In genomic region chr15:85337979-85338378, GRCm38 (mm10) we compare ENCODE assay signal across 11 mouse cellular contexts. TPM values are rescaled to one million over a fixed set of nuclear protein-coding genes. Genes with fewer than 3 reads are reported as not detected.
DNase-seq lines count a peak whose midpoint lies in the region; ATAC-seq and TF ChIP-seq lines count a peak whose summit lies in the region.
"Had no signal": no experiment of that assay in that cellular context is flagged by ENCODE, and none has a peak within 500 bp of the region (broad histone marks: within the 10 kb centered on the region; RNA-seq: fewer than 3 reads in every experiment).

No protein-coding gene starts in this region.

- H3K4me3 ChIP-seq in hindbrain, embryonic 13.5 days: peak overlapping the region; percentile 90; the same call in 1 of the 2 replicates
- H3K4me3 ChIP-seq in hindbrain, postnatal 0 days (ENCODE audit: low read length): no peak overlapping the region
- 0 out of 2 replicates have a peak overlapping the region, but pooled peaks have one; percentile 96 for H3K4me3 ChIP-seq in midbrain, embryonic 13.5 days (replicated peaks)
- H3K4me3 ChIP-seq in midbrain, embryonic 11.5 days (ENCODE audit: low read depth, low read length): no peak overlapping the region
- peak overlapping the region; percentile 79 for H3K4me3 ChIP-seq in myocyte

- 95% methylated on average over 5 of the region's 5 CpGs for WGBS in hindbrain, embryonic 13.5 days
- 89% methylated on average over 5 of the region's 5 CpGs for WGBS in hindbrain, postnatal 0 days
- 92% methylated on average over 5 of the region's 5 CpGs for WGBS in midbrain, embryonic 13.5 days
- 97% methylated on average over 5 of the region's 5 CpGs for WGBS in midbrain, embryonic 11.5 days

- no peaks in the 10 kb centered on the region for H3K27me3 ChIP-seq in hindbrain, embryonic 13.5 days
- no peaks in the 10 kb centered on the region for H3K27me3 ChIP-seq in hindbrain, postnatal 0 days (ENCODE audit: insufficient read depth, low read length)
- no peaks in the 10 kb centered on the region for H3K27me3 ChIP-seq in midbrain, embryonic 13.5 days
- H3K27me3 ChIP-seq in midbrain, embryonic 11.5 days (ENCODE audit: control insufficient read depth, insufficient read depth, low read length): no peaks in the 10 kb centered on the region
- no peaks in the 10 kb centered on the region for H3K27me3 ChIP-seq in myocyte (ENCODE audit: control insufficient read depth, insufficient read depth, insufficient read length)

- no peak overlapping the region for H3ac ChIP-seq in myocyte (ENCODE audit: control insufficient read depth, insufficient read length)

- H3K9me3 ChIP-seq in hindbrain, embryonic 13.5 days: no peaks in the 10 kb centered on the region
- no peaks in the 10 kb centered on the region for H3K9me3 ChIP-seq in hindbrain, postnatal 0 days (ENCODE audit: low read length)
- no peaks in the 10 kb centered on the region for H3K9me3 ChIP-seq in midbrain, embryonic 13.5 days
- H3K9me3 ChIP-seq in midbrain, embryonic 11.5 days (ENCODE audit: control insufficient read depth, low read length): no peaks in the 10 kb centered on the region

- H3K4me1 ChIP-seq in hindbrain, embryonic 13.5 days (replicated peaks): peaks cover 32% of the 10 kb centered on the region
- H3K4me1 ChIP-seq in hindbrain, postnatal 0 days (ENCODE audit: insufficient read depth, low read length): peaks cover 16% of the 10 kb centered on the region
- peaks cover 31% of the 10 kb centered on the region for H3K4me1 ChIP-seq in midbrain, embryonic 13.5 days (replicated peaks)
- peaks cover 6% of the 10 kb centered on the region; the same call in 1 of the 2 replicates for H3K4me1 ChIP-seq in midbrain, embryonic 11.5 days (ENCODE audit: control insufficient read depth, insufficient read depth, low read length)

- H3K4me2 ChIP-seq in hindbrain, embryonic 13.5 days: peak overlapping the region; percentile 78
- no peak overlapping the region; the same call in 1 of the 2 replicates for H3K4me2 ChIP-seq in hindbrain, postnatal 0 days (ENCODE audit: low read depth, low read length)
- peak overlapping the region; percentile 79 for H3K4me2 ChIP-seq in midbrain, embryonic 13.5 days (replicated peaks)
- no peak overlapping the region for H3K4me2 ChIP-seq in midbrain, embryonic 11.5 days
- H3K4me2 ChIP-seq in myocyte (ENCODE audit: low read depth): no peak overlapping the region

- no peak for TF ChIP-seq POLR2A in myocyte (IDR thresholded peaks at IDR 0.05; ENCODE audit: insufficient read length, low read depth)

- no peak for ATAC-seq in hindbrain, embryonic 13.5 days (ENCODE audit: low FRiP score)
- ATAC-seq in hindbrain, postnatal 0 days: no peak
- no peak for ATAC-seq in midbrain, embryonic 13.5 days
- ATAC-seq in midbrain, embryonic 11.5 days (ENCODE audit: low FRiP score): no peak

- H3K79me2 ChIP-seq in myocyte (ENCODE audit: control insufficient read depth, insufficient read depth): peaks cover 63% of the 10 kb centered on the region

- H3K9ac ChIP-seq in hindbrain, embryonic 13.5 days: no peak overlapping the region; the same call in 1 of the 2 replicates
- H3K9ac ChIP-seq in hindbrain, postnatal 0 days (replicated peaks; ENCODE audit: low read length): no peak overlapping the region
- H3K9ac ChIP-seq in midbrain, embryonic 13.5 days (replicated peaks): no peak overlapping the region; the same call in 1 of the 2 replicates
- H3K9ac ChIP-seq in midbrain, embryonic 11.5 days (ENCODE audit: low read length): no peak overlapping the region
- H3K9ac ChIP-seq: liver, embryonic 14.5 days had no signal

- H3K27ac ChIP-seq in hindbrain, embryonic 13.5 days: no peak overlapping the region
- no peak overlapping the region for H3K27ac ChIP-seq in hindbrain, postnatal 0 days
- H3K27ac ChIP-seq in midbrain, embryonic 13.5 days: no peak overlapping the region
- H3K27ac ChIP-seq in midbrain, embryonic 11.5 days (ENCODE audit: low read depth, low read length): no peak overlapping the region
- H3K27ac ChIP-seq: liver, embryonic 14.5 days had no signal

- no peak for TF ChIP-seq CTCF in hindbrain, postnatal 0 days (IDR thresholded peaks at IDR 0.05; ENCODE audit: low read depth)

- no peaks in the 10 kb centered on the region for H3K36me3 ChIP-seq in hindbrain, embryonic 13.5 days
- H3K36me3 ChIP-seq in hindbrain, postnatal 0 days (ENCODE audit: insufficient read depth, low read length): no peaks in the 10 kb centered on the region
- no peaks in the 10 kb centered on the region for H3K36me3 ChIP-seq in midbrain, embryonic 13.5 days
- H3K36me3 ChIP-seq in midbrain, embryonic 11.5 days (ENCODE audit: control insufficient read depth, insufficient read depth, low read length): no peaks in the 10 kb centered on the region
- peaks cover 4% of the 10 kb centered on the region for H3K36me3 ChIP-seq in myocyte (ENCODE audit: control insufficient read depth, insufficient read depth)

- peak; percentile 40 for DNase-seq in cerebellum, adult 11-12 months
- no peak for DNase-seq in cerebellum, postnatal 10 days
- no peak for DNase-seq in hindbrain, postnatal 0 days (ENCODE audit: low spot score)
- DNase-seq in midbrain, embryonic 11.5 days (ENCODE audit: low spot score, missing footprints): no peak
- no peak for DNase-seq in spleen, postnatal 10 days (ENCODE audit: low spot score in 2 of 2)
- DNase-seq: adrenal gland, postnatal 10 days; kidney, adult 2 months had no signal

TF ChIP-seq in myocyte, 11 proteins besides CTCF, POLR2A, EP300 and RAD21:
- TF ChIP-seq MAX (IDR thresholded peaks at IDR 0.05; ENCODE audit: low read depth) (no peak), TCF3 (IDR thresholded peaks at IDR 0.05; ENCODE audit: insufficient read length, low read depth) (no peak), REST (IDR thresholded peaks at IDR 0.05; ENCODE audit: insufficient read depth, insufficient read length) (no peak), MYOD1 (IDR thresholded peaks at IDR 0.05; ENCODE audit: control insufficient read depth in 1 of 3, insufficient read length in 2 of 3, low read depth in 2 of 3) (no peak)
TF ChIP-seq in myocyte: peak in this region for 0.

RNA-seq across cellular contexts. Expression of gene Atxn10, which starts 1.9 kb away (rescaled TPM):
- 515 and 529 TPM in 2 replicates for polyA plus RNA-seq in hindbrain, embryonic 13.5 days (2015; fragmentation: Nextera tagmentation; extraction: Ambion mirVana)
- total RNA-seq in hindbrain, postnatal 0 days (2014; rRNA removed): 292 and 298 TPM in 2 replicates
- polyA plus RNA-seq in hindbrain, postnatal 0 days (2015; fragmentation: Nextera tagmentation; extraction: Ambion mirVana): 485 and 499 TPM in 2 replicates
- 513 and 524 TPM in 2 replicates for polyA plus RNA-seq in midbrain, embryonic 13.5 days (2015; fragmentation: Nextera tagmentation; extraction: Ambion mirVana)
- polyA plus RNA-seq in midbrain, embryonic 11.5 days (2014; fragmentation: Nextera tagmentation; extraction: Ambion mirVana): 419 and 438 TPM in 2 replicates
- 216 TPM for polyA plus RNA-seq in myocyte (2012; fragmentation: generic; extraction: Trizol)

Comparison
In these comparisons a context has a peak if more than half of its experiments do, and no peak if none do; other contexts are left out.
1. H3K4me2 ChIP-seq: peak in hindbrain, embryonic 13.5 days (single experiment) and midbrain, embryonic 13.5 days (single experiment); none in hindbrain, postnatal 0 days (single experiment), midbrain, embryonic 11.5 days (single experiment) and myocyte (single experiment).
2. H3K4me3 ChIP-seq: peak in hindbrain, embryonic 13.5 days (single experiment), midbrain, embryonic 13.5 days (single experiment) and myocyte (single experiment); none in hindbrain, postnatal 0 days (single experiment) and midbrain, embryonic 11.5 days (single experiment).